ENCODE assay signal across 24 mouse cellular contexts in genomic region chr3:22025119-22025518, GRCm38 (mm10). TPM values are rescaled to one million over a fixed set of nuclear protein-coding genes. Genes with fewer than 3 reads are reported as not detected.
A peak's percentile ranks its signal among the peaks of the same experiment; 100 is the strongest.
DNase-seq lines count a peak whose midpoint lies in the region; ATAC-seq and TF ChIP-seq lines count a peak whose summit lies in the region.
"Had no signal": no experiment of that assay in that cellular context is flagged by ENCODE, and none has a peak within 500 bp of the region (broad histone marks: within the 10 kb centered on the region; RNA-seq: fewer than 3 reads in every experiment).

No protein-coding gene starts in this region.

- DNase-seq in midbrain, embryonic 11.5 days (ENCODE audit: low spot score, missing footprints): peak; percentile 88
- no peak for DNase-seq in midbrain, postnatal 0 days (ENCODE audit: low spot score)
- peak; percentile 83 for DNase-seq in ZHBTc4 (ENCODE audit: low read depth, low spot score)
- no peak for DNase-seq in intestine, embryonic 14.5 days (ENCODE audit: low spot score)
- peak; percentile 45 for DNase-seq in mesoderm, embryonic 11.5 days (ENCODE audit: low read depth, low spot score)
- no peak for DNase-seq in layer of hippocampus, adult 18-20 months (ENCODE audit: low spot score in 2 of 2)
- DNase-seq in left cerebral cortex, postnatal 14 days (ENCODE audit: low spot score in 2 of 2): no peak
- no peak for DNase-seq in heart, adult 18-20 months
- DNase-seq: adrenal gland, postnatal 25 days; cerebellum, adult 2 months; gastrocnemius, postnatal 25 days; heart, postnatal 14 days; kidney, postnatal 14 days; lung, embryonic 14.5 days; right cerebral cortex, postnatal 4 days; thymus, postnatal 25 days had no signal

- ATAC-seq in midbrain, embryonic 11.5 days (ENCODE audit: low FRiP score): peak; percentile 30; the same call in 1 of the 2 replicates
- ATAC-seq in midbrain, postnatal 0 days (ENCODE audit: low FRiP score): no peak
- 0 out of 2 replicates have a peak, but pooled peaks have one; percentile 40 for ATAC-seq in intestine, embryonic 14.5 days (replicated peaks; ENCODE audit: low FRiP score, low TSS enrichment, low read depth)
- ATAC-seq: activated CD4-positive, CD25-positive, alpha-beta regulatory T cell, adult 4 months; hindbrain, postnatal 0 days; liver, embryonic 12.5 days; midbrain, embryonic 16.5 days had no signal

- H3K36me3 ChIP-seq in midbrain, embryonic 11.5 days (ENCODE audit: control insufficient read depth, insufficient read depth, low read length): no peaks in the 10 kb centered on the region
- no peaks in the 10 kb centered on the region for H3K36me3 ChIP-seq in midbrain, postnatal 0 days (ENCODE audit: insufficient read depth, low read length)
- H3K36me3 ChIP-seq in intestine, embryonic 14.5 days (ENCODE audit: control insufficient read depth, insufficient read depth, low read length): no peaks in the 10 kb centered on the region
- H3K36me3 ChIP-seq: forebrain, embryonic 12.5 days; liver, embryonic 12.5 days; neural tube, embryonic 12.5 days had no signal

- no peak overlapping the region for H3K4me3 ChIP-seq in midbrain, embryonic 11.5 days (ENCODE audit: low read depth, low read length)
- no peak overlapping the region for H3K4me3 ChIP-seq in midbrain, postnatal 0 days (ENCODE audit: low read depth, low read length)
- no peak overlapping the region for H3K4me3 ChIP-seq in intestine, embryonic 14.5 days (ENCODE audit: low read depth, low read length)
- H3K4me3 ChIP-seq: forebrain, embryonic 12.5 days; liver, embryonic 12.5 days; neural tube, embryonic 12.5 days had no signal

- H3K9ac ChIP-seq in midbrain, embryonic 11.5 days (ENCODE audit: low read length): no peak overlapping the region
- no peak overlapping the region for H3K9ac ChIP-seq in midbrain, postnatal 0 days (replicated peaks; ENCODE audit: low read length, poor library complexity, severe bottlenecking)
- no peak overlapping the region for H3K9ac ChIP-seq in intestine, embryonic 14.5 days (ENCODE audit: low read length)
- H3K9ac ChIP-seq: forebrain, embryonic 12.5 days; liver, embryonic 12.5 days; lung, embryonic 14.5 days; neural tube, embryonic 12.5 days had no signal

- H3K4me2 ChIP-seq in midbrain, embryonic 11.5 days: no peak overlapping the region
- H3K4me2 ChIP-seq in midbrain, postnatal 0 days (ENCODE audit: low read depth, low read length, poor library complexity, severe bottlenecking): no peak overlapping the region
- no peak overlapping the region for H3K4me2 ChIP-seq in intestine, embryonic 14.5 days (ENCODE audit: low read length)
- H3K4me2 ChIP-seq: forebrain, embryonic 12.5 days; heart, embryonic 11.5 days; liver, embryonic 12.5 days; lung, embryonic 14.5 days; neural tube, embryonic 12.5 days had no signal

- peaks cover 8% of the 10 kb centered on the region for H3K4me1 ChIP-seq in midbrain, embryonic 11.5 days (ENCODE audit: control insufficient read depth, insufficient read depth, low read length)
- no peaks in the 10 kb centered on the region for H3K4me1 ChIP-seq in midbrain, postnatal 0 days (ENCODE audit: insufficient read depth, low read length)
- peaks cover 4% of the 10 kb centered on the region; the same call in 1 of the 2 replicates for H3K4me1 ChIP-seq in intestine, embryonic 14.5 days (replicated peaks; ENCODE audit: control insufficient read depth, insufficient read depth, low read length)

- TF ChIP-seq CTCF in midbrain, postnatal 0 days (IDR thresholded peaks at IDR 0.05): no peak

- intact Hi-C loops in left cerebral cortex, postnatal 14 days (cut with DNase I): no loop called here

- WGBS in midbrain, embryonic 11.5 days: 18% methylated on average over 6 of the region's 6 CpGs
- 44% methylated on average over 6 of the region's 6 CpGs for WGBS in midbrain, postnatal 0 days
- 38% methylated on average over 6 of the region's 6 CpGs for WGBS in intestine, embryonic 14.5 days

- H3K9me3 ChIP-seq in midbrain, embryonic 11.5 days (ENCODE audit: control insufficient read depth, low read length): no peaks in the 10 kb centered on the region
- H3K9me3 ChIP-seq in midbrain, postnatal 0 days (ENCODE audit: low read length): no peaks in the 10 kb centered on the region
- no peaks in the 10 kb centered on the region for H3K9me3 ChIP-seq in intestine, embryonic 14.5 days (ENCODE audit: control insufficient read depth, low read length)
- H3K9me3 ChIP-seq: forebrain, embryonic 12.5 days; liver, embryonic 12.5 days; neural tube, embryonic 12.5 days had no signal

- H3K27me3 ChIP-seq in midbrain, embryonic 11.5 days (ENCODE audit: control insufficient read depth, insufficient read depth, low read length): no peaks in the 10 kb centered on the region
- H3K27me3 ChIP-seq in midbrain, postnatal 0 days (ENCODE audit: insufficient read depth, low read length): no peaks in the 10 kb centered on the region
- H3K27me3 ChIP-seq in intestine, embryonic 14.5 days (replicated peaks; ENCODE audit: control insufficient read depth, insufficient read depth, low read length): no peaks in the 10 kb centered on the region
- H3K27me3 ChIP-seq: forebrain, embryonic 12.5 days; liver, embryonic 12.5 days; neural tube, embryonic 12.5 days had no signal

- H3K27ac ChIP-seq in midbrain, embryonic 11.5 days (ENCODE audit: low read depth, low read length): no peak overlapping the region
- H3K27ac ChIP-seq in midbrain, postnatal 0 days (ENCODE audit: low read depth, low read length): no peak overlapping the region
- H3K27ac ChIP-seq in intestine, embryonic 14.5 days (ENCODE audit: low read depth): no peak overlapping the region
- H3K27ac ChIP-seq: forebrain, embryonic 12.5 days; hindbrain, postnatal 0 days; liver, embryonic 12.5 days; macrophage; neural tube, embryonic 12.5 days had no signal

RNA-seq across cellular contexts. Expression of gene Tbl1xr1, which starts 51.3 kb away (rescaled TPM):
- 24.2 and 29.2 TPM in 2 replicates for polyA plus RNA-seq in midbrain, embryonic 11.5 days (2014; fragmentation: Nextera tagmentation; extraction: Ambion mirVana)
- total RNA-seq in midbrain, postnatal 0 days (2014; rRNA removed): 29.3 and 39.2 TPM in 2 replicates
- 11.6 and 12.7 TPM in 2 replicates for polyA plus RNA-seq in midbrain, postnatal 0 days (2015; fragmentation: Nextera tagmentation; extraction: Ambion mirVana)
- polyA plus RNA-seq in intestine, embryonic 14.5 days (2014; fragmentation: Nextera tagmentation; extraction: Ambion mirVana): 22.3 and 23.9 TPM in 2 replicates
- 100 to 1,000 TPM; 143 to 150 TPM for total RNA-seq in layer of hippocampus, adult 18-20 months (2021)
- 100 to 1,000 TPM; 117 to 125 TPM for total RNA-seq in left cerebral cortex, postnatal 14 days (2021)
- 10 to 100 TPM; 61.0 to 74.9 TPM for total RNA-seq in heart, adult 18-20 months (2021)

Comparison
In these comparisons a context has a peak if more than half of its experiments do, and no peak if none do; other contexts are left out.
1. DNase-seq: peak in midbrain, embryonic 11.5 days (single experiment), ZHBTc4 (single experiment) and mesoderm, embryonic 11.5 days (single experiment); none in midbrain, postnatal 0 days (single experiment), intestine, embryonic 14.5 days (single experiment), layer of hippocampus, adult 18-20 months (0 of 2), left cerebral cortex, postnatal 14 days (0 of 2) and heart, adult 18-20 months (0 of 2).